Mouse (Mus musculus) kidney, postnatal 0 days (tissue): Measurements from ENCODE around the gene Cradd. TPM values are rescaled to one million over a fixed set of nuclear protein-coding genes. Genes with fewer than 3 reads are reported as not detected.

Source experiments
- ATAC-seq: fragments of 200-750 bp; cut with Nextera tagmentation; replicated peaks from 2 replicates; pipeline ENCODE4 v1.8.0; 2017; ENCODE audit warnings: low read depth, moderate number of reproducible peaks, moderate TSS enrichment, moderate library complexity; ENCODE audit not compliant: low FRiP score
- DNase-seq: peaks from one replicate; pipeline ENCODE4 v3.0.0-alpha.2; 2016; ENCODE audit warnings: low spot score
- H3K27ac ChIP-seq: fragments of 300-500 bp; sonication (generic); 2 replicates; pipeline ENCODE4 v1.5.1; 2014; ENCODE audit warnings: mild to moderate bottlenecking
- H3K27me3 ChIP-seq: fragments of 300-500 bp; sonication (generic); 2 replicates; pipeline ENCODE4 v1.6.1; 2014; ENCODE audit warnings: low read length, mixed read lengths; ENCODE audit not compliant: insufficient read depth
- H3K36me3 ChIP-seq: fragments of 300-500 bp; sonication (generic); 2 replicates; pipeline ENCODE4 v1.6.1; 2014; ENCODE audit warnings: low read length, mixed read lengths; ENCODE audit not compliant: insufficient read depth
- H3K4me1 ChIP-seq: fragments of 300-500 bp; sonication (generic); replicated peaks from 2 replicates; pipeline ENCODE4 v1.6.1; 2014; ENCODE audit warnings: antibody characterized with exemption, low read length, mixed read lengths; ENCODE audit not compliant: insufficient read depth
- H3K4me2 ChIP-seq: fragments of 300-500 bp; sonication (generic); 2 replicates; pipeline ENCODE4 v1.6.1; 2014; ENCODE audit warnings: mild to moderate bottlenecking, low read length, moderate library complexity, mixed read lengths
- H3K4me3 ChIP-seq: fragments of 300-500 bp; sonication (generic); replicated peaks from 2 replicates; pipeline ENCODE4 v1.5.1; 2014; ENCODE audit warnings: low read depth, low read length
- H3K9ac ChIP-seq: fragments of 300-500 bp; sonication (generic); 2 replicates; pipeline ENCODE4 v1.6.1; 2014; ENCODE audit warnings: low read depth, low read length
- H3K9me3 ChIP-seq: fragments of 300-500 bp; sonication (generic); replicated peaks from 2 replicates; pipeline ENCODE4 v1.6.1; 2016; ENCODE audit warnings: low read length, inconsistent platforms, mixed read lengths
- CTCF ChIP-seq: IDR thresholded peaks from 2 replicates; pipeline ENCODE4 v1.5.1; 2016; ENCODE audit warnings: antibody characterized with exemption, low read depth, mild to moderate bottlenecking, moderate library complexity
- WGBS: fragments of 180-500 bp; shearing (Covaris S2); extraction: QIAGEN DNeasy Blood & Tissue Kit; methylation state at CpG from one replicate; pipeline ENCODE4 v1.1.7; 2014; 5-methylcytosine and 5-hydroxymethylcytosine counted together
- polyA plus RNA-seq: library from polyadenylated mRNA; unstranded; fragments of >200 nt; fragmentation: Nextera tagmentation; extraction: Ambion mirVana; gene quantifications from 2 replicates; pipeline ENCODE4 v1.2.1, GENCODE M21; 2015

Gene Cradd
- polyA plus RNA-seq, 1 experiment from 2014 or later, result 10.5 TPM

GRCm38 (mm10) chr10:95308991-95309390 lies 14.9 kb downstream of the Cradd start:
- Histone ChIP-seq H3K4me1 (0 out of 2 replicates have a peak, but pooled peaks cover 3% of the 10 kb centered on the region), H3K27me3 (no peaks in the 10 kb centered on the region), H3K9me3 (no peaks in the 10 kb centered on the region), H3K9ac (no peak overlapping the region), H3K4me2 (no peak overlapping the region), H3K27ac (no peak overlapping the region), H3K4me3 (no peak overlapping the region), H3K36me3 (no peaks in the 10 kb centered on the region)
- 72% methylated on average over 12 of the region's 12 CpGs for WGBS
- DNase-seq (no peak), ATAC-seq (no peak)
- TF ChIP-seq CTCF, result no peak

DNA sequence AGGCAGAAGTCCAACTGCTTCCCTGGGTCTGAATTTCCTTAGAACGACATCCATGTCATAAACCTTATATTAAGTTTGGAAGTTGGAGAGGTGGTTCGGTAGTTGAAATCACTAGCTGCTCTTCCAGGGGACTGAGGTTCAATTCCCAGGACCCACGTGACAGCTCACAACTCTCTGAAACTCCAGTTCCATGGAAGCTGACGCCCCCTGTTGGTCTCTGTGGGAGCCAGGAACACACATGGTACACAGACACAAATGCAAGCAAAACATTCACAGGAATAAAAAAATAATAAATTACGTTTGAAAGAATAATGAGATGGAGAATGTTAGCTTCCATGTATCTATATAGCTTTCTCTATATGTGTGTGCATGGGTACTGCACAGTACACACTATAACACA lies 16.0 kb downstream of the Cradd start:
- ATAC-seq (no peak), DNase-seq (no peak)
- H3K4me2 ChIP-seq, result no peak overlapping the region
- no peaks in the 10 kb centered on the region for H3K27me3 ChIP-seq
- TF ChIP-seq CTCF, result peak; percentile 18; the same call in 1 of the 2 replicates
- no peak overlapping the region for H3K27ac ChIP-seq
- no peaks in the 10 kb centered on the region for H3K36me3 ChIP-seq
- no peaks in the 10 kb centered on the region for H3K9me3 ChIP-seq
- WGBS, result 88% methylated on average over 5 of the region's 5 CpGs
- 0 out of 2 replicates have a peak, but pooled peaks cover 3% of the 10 kb centered on the region for H3K4me1 ChIP-seq
- no peak overlapping the region for H3K9ac ChIP-seq
- no peak overlapping the region for H3K4me3 ChIP-seq

DNA sequence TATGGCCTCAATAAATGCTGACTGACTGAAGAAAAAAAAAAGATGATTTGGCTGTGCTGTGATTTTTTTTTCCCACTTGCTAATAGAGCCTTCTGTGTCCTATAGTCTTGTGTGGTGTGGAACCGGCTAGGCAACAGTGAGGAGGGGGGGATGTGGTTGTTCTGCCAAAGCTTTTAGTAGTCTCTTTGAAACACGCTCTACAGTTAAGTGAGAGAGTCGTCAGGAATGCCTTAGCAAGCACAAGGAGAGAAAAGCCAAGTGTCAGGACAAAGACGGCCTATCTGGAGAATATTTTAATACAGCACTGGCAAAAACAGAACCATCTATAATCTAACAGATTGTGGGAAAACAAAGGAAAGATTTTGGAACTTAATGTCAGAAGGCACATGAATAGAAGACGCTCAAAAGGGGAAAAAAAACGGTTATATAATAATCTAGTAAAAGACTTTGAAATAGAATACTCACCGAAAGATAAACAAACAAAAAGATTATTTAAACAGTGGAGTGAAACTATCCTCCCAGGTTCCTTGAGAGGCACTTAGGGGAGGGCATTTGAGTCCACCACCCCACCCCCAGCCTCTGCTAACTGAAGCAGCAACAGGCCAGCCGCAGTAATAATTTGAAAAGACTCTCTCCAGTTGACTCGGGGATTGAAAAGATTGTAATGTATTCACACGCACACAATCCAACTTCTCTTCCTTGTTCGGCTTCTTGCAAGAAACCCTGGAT lies 16.9 kb downstream of the Cradd start:
- Histone ChIP-seq H3K4me3 (no peak overlapping the region), H3K36me3 (no peaks in the 10 kb centered on the region), H3K9ac (no peak overlapping the region), H3K4me1 (0 out of 2 replicates have a peak, but pooled peaks cover 3% of the 10 kb centered on the region), H3K27me3 (no peaks in the 10 kb centered on the region), H3K9me3 (no peaks in the 10 kb centered on the region), H3K4me2 (peak overlapping the region; percentile 7; the same call in 1 of the 2 replicates), H3K27ac (no peak overlapping the region)
- 34% methylated on average over 11 of the region's 11 CpGs for WGBS
- no peak for TF ChIP-seq CTCF
- ATAC-seq (no peak), DNase-seq (peak; percentile 40)

- DNase-seq (no peak), ATAC-seq (no peak)
- Histone ChIP-seq H3K9ac (no peak overlapping the region), H3K27ac (no peak overlapping the region), H3K36me3 (no peaks in the 10 kb centered on the region), H3K27me3 (no peaks in the 10 kb centered on the region), H3K4me3 (no peak overlapping the region), H3K4me2 (no peak overlapping the region), H3K9me3 (no peaks in the 10 kb centered on the region), H3K4me1 (0 out of 2 replicates have a peak, but pooled peaks cover 3% of the 10 kb centered on the region)
- WGBS, result 35% methylated on average over 4 of the region's 4 CpGs
- no peak for TF ChIP-seq CTCF
These were observed 19.7 kb downstream of the Cradd start for GRCm38 (mm10) chr10:95304240-95304639.

- no peaks in the 10 kb centered on the region for H3K9me3 ChIP-seq
- H3K27me3 ChIP-seq, result no peaks in the 10 kb centered on the region
- TF ChIP-seq CTCF, result no peak
- DNase-seq, result no peak
- H3K36me3 ChIP-seq, result no peaks in the 10 kb centered on the region
- no peak overlapping the region for H3K9ac ChIP-seq
- H3K4me1 ChIP-seq, result 0 out of 2 replicates have a peak, but pooled peaks cover under 1% of the 10 kb centered on the region
- ATAC-seq, result no peak
- H3K4me2 ChIP-seq, result no peak overlapping the region
- H3K4me3 ChIP-seq, result no peak overlapping the region
- WGBS, result 84% methylated on average over 12 of the region's 12 CpGs
- no peak overlapping the region for H3K27ac ChIP-seq
These were observed 21.4 kb downstream of the Cradd start for GRCm38 (mm10) chr10:95302211-95303163.

GRCm38 (mm10) chr10:95300178-95300793 lies 23.6 kb downstream of the Cradd start:
- no peak for TF ChIP-seq CTCF
- Histone ChIP-seq H3K4me2 (no peak overlapping the region), H3K4me3 (no peak overlapping the region), H3K27ac (no peak overlapping the region), H3K4me1 (no peaks in the 10 kb centered on the region), H3K9me3 (no peaks in the 10 kb centered on the region), H3K27me3 (no peaks in the 10 kb centered on the region), H3K9ac (no peak overlapping the region), H3K36me3 (no peaks in the 10 kb centered on the region)
- ATAC-seq, result no peak
- 74% methylated on average over 8 of the region's 8 CpGs for WGBS
- DNase-seq, result no peak
